Mouse (Mus musculus) forebrain, embryonic 16.5 days (tissue): ENCODE measurements at regions not wholly inside any gene's neighbourhood (a gene's known extent, or its start where the extent isn't known, plus 50 kb on each side); places are given as distances from the start of the nearest gene placed in this dataset.

Experiments used
- ATAC-seq: fragments of 200-750 bp; cut with Nextera tagmentation; 2 replicates; pipeline ENCODE4 v1.8.0; 2017; ENCODE audit warnings: mild to moderate bottlenecking, moderate library complexity
- H3K27ac ChIP-seq: fragments of 300-500 bp; sonication (generic); 2 replicates; pipeline ENCODE4 v1.5.1; 2014; ENCODE audit warnings: low read length, control low read depth
- H3K27me3 ChIP-seq: fragments of 300-500 bp; sonication (generic); replicated peaks from 2 replicates; pipeline ENCODE4 v1.6.1; 2014; ENCODE audit warnings: low read length; ENCODE audit not compliant: control insufficient read depth, insufficient read depth
- H3K36me3 ChIP-seq: fragments of 300-500 bp; sonication (generic); 2 replicates; pipeline ENCODE4 v1.6.1; 2014; ENCODE audit not compliant: control insufficient read depth, insufficient read depth
- H3K4me1 ChIP-seq: fragments of 300-500 bp; sonication (generic); replicated peaks from 2 replicates; pipeline ENCODE4 v1.6.1; 2014; ENCODE audit warnings: low read length; ENCODE audit not compliant: control insufficient read depth, insufficient read depth
- H3K4me2 ChIP-seq: fragments of 300-500 bp; sonication (generic); 2 replicates; pipeline ENCODE4 v1.6.1; 2014; ENCODE audit warnings: mild to moderate bottlenecking, low read length, control low read depth
- H3K4me3 ChIP-seq: fragments of 300-500 bp; sonication (generic); replicated peaks from 2 replicates; pipeline ENCODE4 v1.5.1; 2014; ENCODE audit warnings: mild to moderate bottlenecking, low read length, control low read depth
- H3K9ac ChIP-seq: fragments of 300-500 bp; sonication (generic); replicated peaks from 2 replicates; pipeline ENCODE4 v1.6.1; 2014; ENCODE audit warnings: low read depth, low read length, control low read depth
- H3K9me3 ChIP-seq: fragments of 300-500 bp; sonication (generic); 2 replicates; pipeline ENCODE4 v1.6.1; 2016; ENCODE audit warnings: low read length; ENCODE audit not compliant: control insufficient read depth
- WGBS: fragments of 180-500 bp; shearing (Covaris S2); extraction: QIAGEN DNeasy Blood & Tissue Kit; methylation state at CpG from one replicate; pipeline ENCODE4 v1.1.7; 2014; 5-methylcytosine and 5-hydroxymethylcytosine counted together

DNA sequence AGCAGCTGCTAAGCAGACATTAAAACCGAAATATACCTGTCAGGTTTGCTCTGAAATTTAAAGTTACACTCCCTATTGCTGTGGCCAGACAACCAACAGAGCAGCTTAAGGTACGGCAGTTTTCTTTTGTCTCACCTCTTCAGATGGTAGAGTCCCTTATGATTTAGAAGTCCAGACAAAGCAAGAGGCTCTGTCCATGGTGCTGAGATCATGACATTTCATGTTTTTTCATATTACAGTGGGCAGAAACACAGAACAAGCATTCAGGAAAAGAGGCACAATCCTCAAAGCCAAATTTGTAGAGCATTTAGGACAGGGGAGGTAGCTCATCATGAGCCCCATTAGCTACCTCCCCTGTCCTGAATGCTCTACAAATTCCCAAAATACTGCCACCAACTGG is 620.0 kb downstream of the Dnah5 start:
- no peak overlapping the region for H3K4me3 ChIP-seq
- no peak for ATAC-seq
- H3K27ac ChIP-seq: no peak overlapping the region
- H3K36me3 ChIP-seq: no peaks in the 10 kb centered on the region
- no peaks in the 10 kb centered on the region for H3K9me3 ChIP-seq
- WGBS: 66% methylated on average over 2 of the region's 2 CpGs
- H3K27me3 ChIP-seq: no peaks in the 10 kb centered on the region
- no peaks in the 10 kb centered on the region for H3K4me1 ChIP-seq
- no peak overlapping the region for H3K4me2 ChIP-seq
- H3K9ac ChIP-seq: no peak overlapping the region

DNA sequence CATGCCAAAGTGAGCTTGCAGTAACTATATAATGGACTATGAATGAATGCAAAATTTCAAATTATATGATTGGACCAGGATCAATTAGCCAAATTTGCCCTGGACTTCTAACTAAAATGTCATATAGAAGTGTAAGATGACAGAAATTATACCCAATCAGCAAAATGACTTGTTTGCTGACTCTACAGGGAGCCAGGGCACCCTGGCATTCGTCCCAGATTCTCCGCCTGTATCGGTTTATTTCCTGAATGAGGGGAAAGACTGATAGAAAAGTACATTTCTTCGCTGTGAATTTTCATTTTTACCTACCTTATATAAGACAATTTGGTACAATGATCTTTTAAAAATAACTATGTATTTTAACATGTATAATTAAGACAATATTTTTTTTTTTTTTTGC is 631.3 kb downstream of the Dnah5 start:
- no peaks in the 10 kb centered on the region for H3K27me3 ChIP-seq

DNA sequence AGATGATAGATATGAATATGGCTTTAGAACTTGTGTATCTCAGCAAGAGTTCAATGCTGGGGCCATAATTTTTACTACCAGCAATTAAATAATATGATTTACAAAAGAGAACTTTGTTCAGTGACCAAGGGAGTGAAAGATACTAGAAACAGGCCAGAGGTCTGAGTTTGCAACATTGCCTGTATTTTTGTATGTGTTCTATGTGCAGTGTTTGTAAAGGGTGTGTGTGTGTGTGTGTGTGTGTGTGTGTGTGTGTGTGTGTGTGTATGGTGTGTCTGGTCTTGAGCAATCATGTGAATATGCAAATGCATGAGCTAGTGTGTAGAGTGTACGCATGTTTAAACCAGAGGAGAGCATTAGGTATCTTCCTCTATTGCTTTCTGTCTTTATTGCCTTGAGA is 636.8 kb downstream of the Dnah5 start:
- Histone ChIP-seq H3K4me1 (no peaks in the 10 kb centered on the region), H3K27ac (no peak overlapping the region), H3K9ac (no peak overlapping the region), H3K4me2 (no peak overlapping the region), H3K9me3 (no peaks in the 10 kb centered on the region), H3K27me3 (no peaks in the 10 kb centered on the region), H3K4me3 (no peak overlapping the region), H3K36me3 (no peaks in the 10 kb centered on the region)
- no peak for ATAC-seq
- WGBS: 87% methylated on average over 1 of the region's 1 CpGs

More for the DNA sequence above, 631.3 kb downstream of the Dnah5 start:
- Histone ChIP-seq H3K4me3 (no peak overlapping the region), H3K9me3 (no peaks in the 10 kb centered on the region), H3K4me2 (no peak overlapping the region), H3K27ac (no peak overlapping the region), H3K9ac (no peak overlapping the region), H3K4me1 (no peaks in the 10 kb centered on the region), H3K36me3 (no peaks in the 10 kb centered on the region)
- ATAC-seq: no peak
- WGBS: 70% methylated on average over 4 of the region's 4 CpGs

DNA sequence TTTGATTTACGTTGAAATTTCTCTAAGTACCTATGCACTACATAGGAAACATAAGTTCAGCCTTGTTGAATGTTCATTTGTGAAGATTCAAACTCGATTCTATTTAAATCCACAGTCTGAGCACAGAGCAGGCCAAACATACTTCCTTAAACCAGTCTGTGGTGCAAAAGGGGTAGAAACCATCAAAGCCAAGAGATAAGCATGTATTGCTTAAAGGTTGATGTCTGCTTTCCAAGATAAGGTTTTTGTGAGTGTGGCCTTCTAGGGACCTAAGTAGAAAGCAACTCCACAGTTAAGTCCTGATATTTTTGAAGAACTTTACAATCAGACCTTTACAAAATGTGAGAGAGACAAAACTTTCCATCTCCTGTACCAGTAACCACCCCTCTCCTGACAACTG is 652.9 kb downstream of the Dnah5 start:
- Histone ChIP-seq H3K9me3 (no peaks in the 10 kb centered on the region), H3K9ac (no peak overlapping the region), H3K27me3 (no peaks in the 10 kb centered on the region), H3K4me1 (no peaks in the 10 kb centered on the region), H3K27ac (no peak overlapping the region), H3K4me3 (no peak overlapping the region), H3K36me3 (no peaks in the 10 kb centered on the region), H3K4me2 (no peak overlapping the region)
- 87% methylated on average over 2 of the region's 2 CpGs for WGBS
- no peak for ATAC-seq

DNA sequence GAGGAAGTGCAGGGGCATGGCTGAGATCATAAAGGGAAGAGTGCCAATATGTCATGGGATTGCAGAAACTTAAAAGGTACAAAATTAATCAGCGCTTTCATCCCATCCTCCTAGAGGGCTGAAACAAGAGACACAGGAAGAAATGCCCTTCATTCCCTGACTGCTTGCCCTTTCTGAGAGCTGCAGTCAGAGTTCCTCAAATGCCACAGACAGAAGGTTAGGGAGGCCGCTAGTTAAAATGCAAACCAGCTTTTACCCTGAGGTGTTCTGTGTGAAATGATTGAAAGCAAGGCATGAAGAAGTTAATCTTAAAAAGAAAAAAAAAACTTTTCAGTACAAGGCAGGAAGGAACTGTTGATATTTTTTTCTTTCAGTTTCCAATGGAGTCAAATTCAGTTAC is 654.6 kb downstream of the Dnah5 start:
- Histone ChIP-seq H3K9ac (no peak overlapping the region), H3K4me2 (no peak overlapping the region), H3K4me1 (no peaks in the 10 kb centered on the region), H3K4me3 (no peak overlapping the region), H3K27me3 (no peaks in the 10 kb centered on the region), H3K27ac (no peak overlapping the region), H3K9me3 (no peaks in the 10 kb centered on the region), H3K36me3 (no peaks in the 10 kb centered on the region)
- ATAC-seq: no peak
- WGBS: 83% methylated on average over 2 of the region's 2 CpGs

DNA sequence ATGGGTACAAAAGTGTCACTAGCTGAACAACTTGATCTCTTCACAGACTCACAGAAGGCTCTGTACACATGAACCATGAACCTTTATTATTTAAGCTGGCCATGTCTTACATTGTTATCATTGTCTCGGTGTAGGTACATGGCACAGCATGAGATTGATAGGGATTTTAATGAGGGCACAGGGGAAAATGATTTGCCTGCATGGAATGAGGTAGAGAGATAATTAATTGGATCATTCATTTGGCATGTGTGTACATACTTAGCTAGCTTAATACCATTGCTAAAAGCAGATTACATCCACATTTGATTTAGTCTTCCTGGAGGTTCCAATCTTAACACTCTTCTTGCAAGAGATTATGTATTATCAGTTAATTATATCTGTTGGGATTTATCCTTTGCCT is 660.5 kb downstream of the Dnah5 start:
- Histone ChIP-seq H3K4me2 (no peak overlapping the region), H3K4me3 (no peak overlapping the region), H3K9me3 (no peaks in the 10 kb centered on the region), H3K27me3 (no peaks in the 10 kb centered on the region), H3K9ac (no peak overlapping the region), H3K27ac (no peak overlapping the region), H3K36me3 (no peaks in the 10 kb centered on the region), H3K4me1 (no peaks in the 10 kb centered on the region)
- no peak for ATAC-seq
- WGBS: 13% methylated on average over 1 of the region's 1 CpGs

DNA sequence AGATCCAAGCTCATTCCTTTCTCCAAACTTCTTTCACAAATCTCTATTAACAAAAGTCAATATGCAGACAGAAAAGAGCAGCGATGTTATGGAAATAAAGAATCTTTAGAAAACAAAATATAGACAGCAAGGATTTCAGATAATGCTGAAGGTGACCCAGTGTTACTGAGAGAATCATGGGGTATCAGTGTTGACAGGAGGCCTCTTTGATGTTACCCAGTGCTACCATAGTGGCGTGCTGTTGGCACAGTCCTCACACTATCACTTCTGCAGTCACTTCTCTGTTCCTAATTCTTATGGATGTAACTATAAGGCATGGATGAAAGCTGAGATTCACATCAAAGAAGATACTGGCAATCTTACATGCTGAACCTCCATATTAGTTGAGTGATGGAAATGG is 661.4 kb downstream of the Dnah5 start:
- 88% methylated on average over 2 of the region's 2 CpGs for WGBS
- H3K27ac ChIP-seq: no peak overlapping the region

DNA sequence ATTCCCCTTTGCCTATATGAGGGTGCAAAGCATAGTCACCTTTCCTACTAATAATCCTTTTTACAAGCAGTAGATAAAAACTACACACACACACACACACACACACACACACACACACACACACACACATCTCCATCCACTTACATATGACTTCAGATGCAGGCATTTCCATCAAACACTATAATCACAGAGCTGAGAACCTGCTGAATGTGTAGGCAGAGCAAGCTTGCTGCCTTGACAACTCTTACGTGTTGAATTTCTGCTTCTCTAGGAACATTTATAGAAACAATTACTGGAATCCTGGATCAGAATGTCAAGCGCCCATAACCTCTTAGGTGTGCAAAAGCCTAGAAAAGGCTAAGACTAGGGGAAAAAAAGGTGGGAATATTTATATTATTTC is 669.4 kb downstream of the Dnah5 start:
- no peaks in the 10 kb centered on the region for H3K36me3 ChIP-seq
- H3K9me3 ChIP-seq: no peaks in the 10 kb centered on the region
- H3K27me3 ChIP-seq: no peaks in the 10 kb centered on the region
- 86% methylated on average over 2 of the region's 2 CpGs for WGBS
- no peaks in the 10 kb centered on the region for H3K4me1 ChIP-seq
- H3K4me3 ChIP-seq: no peak overlapping the region
- no peak for ATAC-seq
- no peak overlapping the region for H3K4me2 ChIP-seq
- H3K27ac ChIP-seq: no peak overlapping the region
- H3K9ac ChIP-seq: no peak overlapping the region

More for the DNA sequence above, 661.4 kb downstream of the Dnah5 start:
- no peaks in the 10 kb centered on the region for H3K9me3 ChIP-seq
- H3K27me3 ChIP-seq: no peaks in the 10 kb centered on the region
- ATAC-seq: no peak
- no peak overlapping the region for H3K9ac ChIP-seq
- H3K4me1 ChIP-seq: no peaks in the 10 kb centered on the region
- no peaks in the 10 kb centered on the region for H3K36me3 ChIP-seq
- H3K4me2 ChIP-seq: no peak overlapping the region
- no peak overlapping the region for H3K4me3 ChIP-seq

DNA sequence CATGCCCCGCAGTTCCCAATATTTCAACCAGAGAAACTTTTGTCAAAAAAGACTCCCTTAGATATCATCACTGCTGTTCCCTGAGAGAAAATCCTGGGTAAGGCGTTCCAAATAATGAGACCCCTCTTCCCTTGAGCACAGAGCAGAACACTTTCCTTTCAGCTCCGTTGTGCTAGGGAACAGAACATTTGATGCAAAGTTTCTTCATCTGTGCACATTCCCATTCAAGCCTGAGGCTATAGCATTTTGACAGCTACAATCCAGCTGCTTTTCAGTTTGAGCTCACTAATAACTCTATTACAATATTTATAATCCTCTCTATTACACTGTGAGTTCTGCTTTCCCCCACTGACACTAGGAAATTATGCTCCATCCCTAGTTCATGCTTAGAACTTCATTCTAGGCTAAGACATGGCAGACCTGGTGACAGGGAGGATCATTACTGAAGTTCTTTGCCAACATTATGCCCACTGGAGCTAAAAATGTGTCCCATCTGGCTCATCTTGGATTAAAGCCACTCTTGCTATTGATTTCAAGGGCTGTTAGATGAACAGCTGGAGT is 692.8 kb downstream of the Dnah5 start:
- H3K4me1 ChIP-seq: no peaks in the 10 kb centered on the region
- H3K36me3 ChIP-seq: no peaks in the 10 kb centered on the region
- H3K27ac ChIP-seq: no peak overlapping the region
- H3K9ac ChIP-seq: no peak overlapping the region
- no peaks in the 10 kb centered on the region for H3K9me3 ChIP-seq
- ATAC-seq: no peak
- H3K27me3 ChIP-seq: no peaks in the 10 kb centered on the region
- WGBS: 84% methylated on average over 3 of the region's 3 CpGs
- H3K4me2 ChIP-seq: no peak overlapping the region
- H3K4me3 ChIP-seq: no peak overlapping the region

DNA sequence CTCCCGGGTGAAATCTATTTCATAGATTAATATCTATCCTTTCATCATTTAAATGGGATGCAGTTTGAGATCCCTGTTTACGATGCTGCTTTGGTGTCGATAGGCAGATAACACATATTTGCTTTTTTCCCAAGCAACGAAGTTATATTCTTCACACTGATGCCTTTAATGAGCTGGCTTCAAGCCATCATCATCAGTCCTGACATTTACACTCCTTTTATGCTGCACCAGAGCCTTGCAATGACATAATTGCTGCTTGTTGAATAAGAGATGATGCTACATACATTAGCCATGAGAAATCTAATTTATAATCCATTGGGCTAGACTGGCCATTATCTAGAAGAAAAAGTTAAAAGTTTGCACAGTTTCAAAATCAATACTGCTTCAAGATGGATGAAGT is 718.9 kb downstream of the Dnah5 start:
- H3K36me3 ChIP-seq: no peaks in the 10 kb centered on the region
- H3K4me3 ChIP-seq: no peak overlapping the region
- 0 out of 2 replicates have a peak, but pooled peaks cover 2% of the 10 kb centered on the region for H3K4me1 ChIP-seq
- H3K4me2 ChIP-seq: no peak overlapping the region
- peak; percentile 55 for ATAC-seq
- no peaks in the 10 kb centered on the region for H3K27me3 ChIP-seq
- no peak overlapping the region for H3K9ac ChIP-seq
- 0 out of 2 replicates have a peak overlapping the region, but pooled peaks have one; percentile 44 for H3K27ac ChIP-seq
- no peaks in the 10 kb centered on the region for H3K9me3 ChIP-seq
- WGBS: 32% methylated on average over 4 of the region's 4 CpGs
